Mouse (Mus musculus) kidney, adult 11 months (tissue): Measurements from ENCODE around the gene Tmem135.
A peak's percentile ranks its signal among the peaks of the same experiment; 100 is the strongest.
"Not testable (repeated sequence)": the region's sequence is repeated elsewhere in the genome, so short reads cannot be mapped to it uniquely, and the experiment has no call there.

Experiments
- DNase-seq: peaks from one replicate; pipeline ENCODE4 v3.0.0; 2022

Tmem135 gene

DNA sequence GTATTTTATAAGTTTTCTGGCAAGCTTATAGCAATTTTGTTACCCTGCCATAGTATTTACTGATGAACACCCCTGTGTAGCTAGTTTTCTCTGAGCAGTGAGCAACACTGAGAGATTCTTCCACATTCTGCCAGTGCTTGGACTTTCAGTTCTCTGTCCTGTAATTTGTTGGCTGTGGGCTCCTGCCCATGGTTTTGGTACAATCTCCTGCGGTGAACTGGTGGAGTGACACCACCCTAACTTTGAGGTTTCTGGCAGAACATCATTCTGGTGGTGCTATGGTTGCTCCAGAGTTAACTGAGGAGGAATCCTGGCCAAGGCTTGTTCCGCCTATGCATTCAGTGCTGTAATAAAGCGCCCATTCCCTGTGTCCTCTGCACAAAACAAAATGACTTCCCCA lies 21.1 kb downstream of the Tmem135 start:
- no peak for DNase-seq

- no peak for DNase-seq
These were observed 22.9 kb downstream of the Tmem135 start for GRCm38 (mm10) chr7:89380935-89381705.

DNA sequence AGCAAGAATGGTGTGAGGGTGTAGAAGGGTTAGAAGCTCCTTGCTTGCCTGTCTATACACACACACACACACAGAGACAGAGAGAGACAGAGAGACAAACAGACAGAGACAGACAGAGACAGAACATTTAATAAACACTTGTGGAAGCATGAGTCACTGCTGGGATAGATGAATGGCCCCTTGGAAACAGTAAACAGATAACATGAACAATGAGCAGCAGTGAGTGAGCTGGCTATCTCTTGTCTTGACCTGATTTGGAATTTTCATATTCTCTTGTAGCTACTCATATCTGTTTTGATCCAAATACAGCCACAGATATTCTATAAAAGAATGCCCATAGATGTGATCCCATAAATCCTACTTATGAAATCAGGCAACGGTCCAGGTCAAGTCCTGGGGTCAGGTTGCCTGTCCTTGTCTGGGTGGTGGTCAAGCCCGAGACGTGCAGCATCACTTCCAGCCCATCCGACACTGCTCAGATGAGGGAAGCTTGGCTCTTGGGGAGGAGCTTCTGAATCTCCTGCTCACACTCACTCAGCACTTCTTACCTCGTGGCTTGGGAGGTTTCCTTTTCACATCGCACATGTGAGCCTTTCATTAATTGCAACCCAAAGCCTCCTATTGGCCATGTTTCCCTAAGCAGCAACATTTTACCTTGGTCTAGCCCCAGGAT lies 32.3 kb downstream of the Tmem135 start:
- no peak for DNase-seq

DNA sequence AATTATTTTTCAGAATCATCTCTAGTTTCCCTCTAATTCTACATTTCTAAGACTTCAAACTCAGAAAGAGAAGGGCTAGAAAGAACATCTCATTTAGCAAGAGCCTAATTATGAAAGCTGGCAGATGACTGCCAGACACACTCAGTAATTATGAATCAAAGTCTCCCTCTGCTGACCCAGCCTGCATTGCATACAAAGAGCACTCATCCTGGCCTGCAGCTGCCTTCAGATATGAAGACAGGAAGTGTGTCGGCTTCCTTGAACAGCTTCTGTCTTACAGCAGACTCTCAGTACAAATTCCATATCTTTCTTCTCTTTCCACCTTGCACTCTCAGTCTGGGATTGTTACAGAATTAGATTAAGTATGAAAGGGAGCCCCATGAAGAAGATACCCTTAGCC lies 33.1 kb downstream of the Tmem135 start:
- peak; percentile 46 for DNase-seq

DNA sequence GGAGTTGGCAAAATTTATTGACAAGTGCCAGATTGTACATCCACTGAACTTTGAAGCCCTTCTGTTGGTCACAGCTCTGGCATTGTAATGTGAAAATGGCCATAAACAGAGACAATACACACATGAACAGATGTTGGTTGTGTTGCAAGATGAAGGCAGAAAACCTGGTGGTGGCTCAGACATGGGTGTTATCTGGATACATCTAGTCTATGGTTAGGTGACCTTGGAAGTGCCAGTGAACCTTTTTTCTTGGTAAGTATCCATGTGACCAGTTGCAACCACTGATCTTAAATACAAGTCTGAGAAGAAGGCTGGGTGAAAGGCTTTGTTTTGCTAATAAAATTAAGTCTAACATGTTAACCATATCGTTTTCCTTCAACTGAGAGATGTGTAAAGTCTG lies 33.9 kb downstream of the Tmem135 start:
- no peak for DNase-seq

- no peak for DNase-seq
These were observed 36.4 kb downstream of the Tmem135 start for GRCm38 (mm10) chr7:89367643-89368042.

DNA sequence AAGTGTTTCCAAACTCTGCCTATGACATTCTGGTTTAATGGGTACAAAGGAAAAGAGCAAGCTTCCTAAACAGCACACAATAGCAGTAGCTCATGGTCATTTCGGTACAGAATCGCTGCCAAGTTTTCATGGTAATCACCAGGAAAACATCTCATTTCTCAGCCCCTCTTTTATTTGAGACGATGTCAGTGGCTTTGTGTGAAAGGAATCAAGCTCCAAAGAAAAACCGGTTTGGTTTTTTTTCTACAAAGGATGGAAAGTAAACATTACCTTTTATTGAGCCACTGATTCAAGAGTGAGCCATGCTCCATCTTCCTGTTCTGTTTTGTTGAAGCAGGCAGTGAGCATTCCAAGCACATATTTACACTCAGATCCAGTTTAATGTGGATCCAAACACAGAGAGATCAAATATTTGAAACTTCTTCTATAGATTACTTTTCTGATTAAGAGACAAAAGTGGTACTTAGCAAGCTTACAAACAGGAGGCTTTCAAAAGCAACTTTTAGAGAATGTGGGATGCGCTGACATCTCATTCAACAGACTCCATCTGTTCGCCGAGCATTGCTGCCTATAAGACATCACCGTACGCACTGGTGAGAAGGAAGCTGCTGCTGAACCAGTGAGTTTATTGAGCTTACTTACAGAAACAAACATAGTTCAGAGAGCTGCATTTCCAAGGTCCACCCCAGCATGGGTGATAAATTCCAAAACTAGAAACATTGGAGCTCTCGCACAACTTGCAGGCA lies 38.7 kb downstream of the Tmem135 start:
- no peak for DNase-seq

DNA sequence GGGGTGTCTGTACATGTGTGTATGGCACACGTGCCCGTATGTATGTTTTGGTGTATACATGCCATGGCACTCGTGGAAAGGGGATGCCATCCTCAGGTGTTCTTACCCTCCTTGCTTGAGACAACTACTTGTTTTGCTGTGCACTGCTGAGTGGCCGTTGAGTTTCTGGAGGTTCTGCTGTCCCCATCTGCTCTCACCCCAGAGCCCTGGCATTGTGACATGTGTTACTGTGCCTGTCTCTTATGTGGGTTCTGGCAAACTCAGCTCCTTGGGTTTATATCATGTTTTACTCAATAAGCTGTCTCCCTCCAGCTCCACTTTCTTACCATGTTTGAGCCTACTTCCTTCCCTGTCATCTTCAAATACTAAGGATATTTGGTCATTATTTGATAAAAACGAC lies 40.0 kb downstream of the Tmem135 start:
- no peak for DNase-seq

- DNase-seq = no peak
These were observed 47.7 kb downstream of the Tmem135 start for GRCm38 (mm10) chr7:89356307-89356706.

- DNase-seq = no peak
These were observed 48.3 kb downstream of the Tmem135 start for GRCm38 (mm10) chr7:89355519-89356255.

DNA sequence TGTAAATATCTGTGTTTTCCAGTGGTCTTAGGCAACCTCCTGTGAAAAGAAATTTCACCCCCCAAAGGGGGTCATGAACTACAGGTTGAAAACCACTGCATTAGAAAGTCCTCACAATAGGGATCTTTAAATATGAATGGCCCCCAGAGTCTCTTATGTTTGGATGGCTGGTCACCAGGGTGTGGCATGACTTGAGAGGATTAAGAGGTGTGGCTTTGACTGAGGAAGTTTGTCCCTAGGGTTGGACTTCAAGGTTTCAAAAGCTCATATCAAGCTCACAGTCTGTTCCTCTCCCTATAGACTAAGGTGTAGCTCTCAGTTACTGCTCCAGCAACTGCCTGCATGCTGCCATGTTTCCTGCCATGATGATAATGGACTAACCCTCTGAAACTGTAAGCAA lies 62.0 kb downstream of the Tmem135 start:
- no peak for DNase-seq

- DNase-seq = no peak
These were observed 64.2 kb downstream of the Tmem135 start for GRCm38 (mm10) chr7:89339808-89340207.

- no peak for DNase-seq
These were observed 64.9 kb downstream of the Tmem135 start for GRCm38 (mm10) chr7:89339142-89339435.

GRCm38 (mm10) chr7:89338350-89339141 lies 65.5 kb downstream of the Tmem135 start:
- DNase-seq = peak; percentile 95

GRCm38 (mm10) chr7:89337711-89338349 lies 66.2 kb downstream of the Tmem135 start:
- DNase-seq = no peak

DNA sequence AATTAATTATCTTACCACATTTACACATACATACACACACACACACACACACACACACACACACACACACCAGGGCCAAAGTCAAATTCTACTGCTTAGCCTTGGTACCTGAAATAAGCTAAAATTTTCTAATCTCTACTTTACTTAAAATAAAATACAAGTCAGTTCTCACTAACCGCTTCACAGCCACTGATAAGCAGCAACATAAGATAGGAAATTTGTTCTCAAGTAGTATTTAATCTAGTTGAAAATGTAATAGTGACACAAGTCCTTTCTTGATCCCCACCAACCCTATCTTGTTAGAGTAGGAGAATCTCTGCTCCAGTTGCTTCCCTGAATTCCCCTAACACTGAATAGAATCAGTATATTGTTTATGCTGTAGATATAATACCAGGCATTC lies 67.6 kb downstream of the Tmem135 start:
- DNase-seq = no peak

DNA sequence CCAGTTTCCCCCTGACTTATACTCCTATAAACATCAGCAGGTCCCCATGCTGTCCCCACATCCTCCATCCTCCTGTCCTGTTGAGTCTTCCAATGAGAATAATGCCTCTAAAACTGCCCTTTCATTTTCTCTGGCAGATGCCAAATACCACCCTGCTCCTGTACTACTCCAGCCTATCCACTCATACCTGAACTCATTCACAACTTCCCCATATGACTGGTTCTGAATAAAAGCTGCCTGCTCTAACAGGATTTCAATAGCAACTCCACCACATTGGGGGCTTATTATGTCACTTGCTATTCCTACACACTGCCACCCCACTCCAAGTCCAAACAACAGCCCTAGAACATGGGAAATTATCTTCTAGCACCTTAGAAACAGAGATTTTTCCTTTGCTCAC lies 68.7 kb downstream of the Tmem135 start:
- no peak for DNase-seq

GRCm38 (mm10) chr7:89329896-89330295 lies 74.1 kb downstream of the Tmem135 start:
- DNase-seq = no peak

DNA sequence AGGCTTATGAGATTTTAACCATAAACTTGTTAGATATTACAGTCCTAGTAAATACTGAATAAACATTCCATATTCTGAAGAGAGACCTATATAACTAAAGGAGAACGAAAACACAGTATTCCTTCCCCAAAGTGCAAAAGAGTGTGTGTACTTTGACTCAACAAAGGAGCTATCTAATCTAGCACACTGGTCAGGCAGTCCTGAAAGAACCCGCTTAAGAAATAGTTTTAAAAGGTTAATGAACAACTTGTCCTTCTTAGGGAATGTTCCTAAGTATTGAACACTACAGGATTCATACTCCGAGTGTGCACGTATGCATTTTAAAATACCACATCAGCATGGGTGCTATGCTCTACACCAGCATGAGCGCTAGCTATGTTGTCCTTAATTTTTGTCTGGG lies 76.3 kb downstream of the Tmem135 start:
- DNase-seq = no peak

DNA sequence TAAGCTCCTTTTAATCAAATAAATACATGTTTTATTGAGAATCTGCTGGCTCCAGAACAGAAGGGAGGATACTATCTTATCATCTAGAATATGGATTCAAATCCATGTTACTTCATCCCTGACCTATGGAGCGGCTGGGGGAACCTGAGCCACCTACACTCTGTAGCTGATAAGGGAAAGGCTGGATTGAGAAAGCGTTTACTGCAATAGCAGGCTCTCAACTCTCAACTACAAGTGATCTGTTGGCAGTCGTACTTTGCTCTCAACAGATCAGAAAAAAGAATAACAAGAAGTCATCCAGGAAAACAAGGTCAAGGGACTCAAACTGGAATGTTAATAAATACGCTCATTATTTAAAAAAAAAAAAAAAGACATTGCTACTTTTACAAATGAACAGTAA lies 77.3 kb downstream of the Tmem135 start:
- no peak for DNase-seq

- no peak for DNase-seq
These were observed 77.8 kb downstream of the Tmem135 start for GRCm38 (mm10) chr7:89326202-89326601.

- DNase-seq = not testable (repeated sequence)
These were observed 81.3 kb downstream of the Tmem135 start for GRCm38 (mm10) chr7:89322741-89323140.
